Mouse (Mus musculus): ENCODE data around the gene Slc10a7.

GRCm38 (mm10) chr8:78703068-78703820 is 194.1 kb downstream of the Slc10a7 start:
- TF ChIP-seq CTCF (IDR thresholded peaks at IDR 0.05; ENCODE audit: extremely low read depth, insufficient read length, insufficient replicate concordance, low read depth, low read length) (no peak), POLR2A (IDR thresholded peaks at IDR 0.05; ENCODE audit: low read depth, low read length) (no peak)
